Mouse (Mus musculus) liver, embryonic 14.5 days (tissue): ENCODE data around the gene Dnah14. TPM values are rescaled to one million over a fixed set of nuclear protein-coding genes. Genes with fewer than 3 reads are reported as not detected.

ENCODE experiments used
- ATAC-seq: fragments of 200-750 bp; cut with Nextera tagmentation; 2 replicates; pipeline ENCODE4 v1.8.0; 2017; ENCODE audit warnings: moderate number of reproducible peaks, mild to moderate bottlenecking, moderate library complexity; ENCODE audit not compliant: insufficient read depth
- DNase-seq, 3 experiments: peaks; one replicate each; pipeline ENCODE4 v3.0.0-alpha.2; 2012 to 2013; ENCODE audit warnings: low read depth in 3 of 3, low spot score in 3 of 3
- H3K27ac ChIP-seq: fragments of 300-500 bp; sonication (generic); 2 replicates; pipeline ENCODE4 v1.5.1; 2014; ENCODE audit warnings: moderate library complexity, mild to moderate bottlenecking, control low read depth, inconsistent platforms
- H3K27me3 ChIP-seq: fragments of 300-500 bp; sonication (generic); 2 replicates; pipeline ENCODE4 v1.6.1; 2014; ENCODE audit warnings: mild to moderate bottlenecking, low read length, moderate library complexity; ENCODE audit not compliant: control insufficient read depth, insufficient read depth
- H3K36me3 ChIP-seq: fragments of 300-500 bp; sonication (generic); replicated peaks from 2 replicates; pipeline ENCODE4 v1.6.1; 2014; ENCODE audit warnings: low read depth; ENCODE audit not compliant: control insufficient read depth, insufficient read depth
- H3K4me1 ChIP-seq, 2 experiments: fragments of 200-500 bp in 1 of 2; fragments of 300-500 bp in 1 of 2; sonication (generic) in 1 of 2; replicated peaks; 2 replicates each; pipeline ENCODE4 v1.6.1; 2012 to 2014; ENCODE audit warnings: antibody characterized with exemption in 1 of 2, inconsistent platforms in 1 of 2, low read length in 1 of 2; ENCODE audit not compliant: control insufficient read depth in 2 of 2, insufficient read depth in 2 of 2
- H3K4me2 ChIP-seq: fragments of 300-500 bp; sonication (generic); 2 replicates; pipeline ENCODE4 v1.6.1; 2014; ENCODE audit warnings: low read depth, mild to moderate bottlenecking, control low read depth, moderate library complexity
- H3K4me3 ChIP-seq, 2 experiments: fragments of 200-500 bp in 1 of 2; fragments of 300-500 bp in 1 of 2; sonication (generic) in 1 of 2; 2 replicates each; pipeline ENCODE4 v1.5.1; 2012 to 2014; ENCODE audit warnings: low read depth in 2 of 2, low read length in 2 of 2, mild to moderate bottlenecking in 2 of 2, control low read depth in 1 of 2, inconsistent platforms in 1 of 2, moderate library complexity in 1 of 2; ENCODE audit not compliant: insufficient read depth in 1 of 2
- H3K9ac ChIP-seq: fragments of 300-500 bp; sonication (generic); replicated peaks from 2 replicates; pipeline ENCODE4 v1.6.1; 2014; ENCODE audit warnings: mild to moderate bottlenecking, control low read depth, moderate library complexity
- H3K9me3 ChIP-seq: fragments of 300-500 bp; sonication (generic); 2 replicates; pipeline ENCODE4 v1.6.1; 2016; ENCODE audit warnings: low read length, mixed read lengths; ENCODE audit not compliant: control insufficient read depth
- CTCF ChIP-seq: IDR thresholded peaks from 2 replicates; pipeline ENCODE4 v1.5.1; 2016; ENCODE audit warnings: antibody characterized with exemption, low read depth, control low read depth
- EP300 ChIP-seq: IDR thresholded peaks from 2 replicates; pipeline ENCODE4 v1.6.1; 2016; ENCODE audit warnings: antibody characterized with exemption, low read depth
- WGBS: fragments of 180-500 bp; shearing (Covaris S2); extraction: QIAGEN DNeasy Blood & Tissue Kit; methylation state at CpG from one replicate; pipeline ENCODE4 v1.1.7; 2014; ENCODE audit not compliant: insufficient replicate concordance; 5-methylcytosine and 5-hydroxymethylcytosine counted together
- polyA plus RNA-seq, 2 experiments: library from polyadenylated mRNA; depleted of rRNA in 1 of 2; stranded (reverse) in 1 of 2; unstranded in 1 of 2; fragments of >200 nt; fragmentation: Nextera tagmentation in 1 of 2; extraction: Ambion mirVana in 1 of 2; gene quantifications; 2 replicates each; pipeline versions ENCODE4 v1.2.1 to v1.2.3; 2012 to 2014

The Dnah14 gene
- polyA plus RNA-seq, 2 experiments, result 0.03 to 5.0 TPM

DNA sequence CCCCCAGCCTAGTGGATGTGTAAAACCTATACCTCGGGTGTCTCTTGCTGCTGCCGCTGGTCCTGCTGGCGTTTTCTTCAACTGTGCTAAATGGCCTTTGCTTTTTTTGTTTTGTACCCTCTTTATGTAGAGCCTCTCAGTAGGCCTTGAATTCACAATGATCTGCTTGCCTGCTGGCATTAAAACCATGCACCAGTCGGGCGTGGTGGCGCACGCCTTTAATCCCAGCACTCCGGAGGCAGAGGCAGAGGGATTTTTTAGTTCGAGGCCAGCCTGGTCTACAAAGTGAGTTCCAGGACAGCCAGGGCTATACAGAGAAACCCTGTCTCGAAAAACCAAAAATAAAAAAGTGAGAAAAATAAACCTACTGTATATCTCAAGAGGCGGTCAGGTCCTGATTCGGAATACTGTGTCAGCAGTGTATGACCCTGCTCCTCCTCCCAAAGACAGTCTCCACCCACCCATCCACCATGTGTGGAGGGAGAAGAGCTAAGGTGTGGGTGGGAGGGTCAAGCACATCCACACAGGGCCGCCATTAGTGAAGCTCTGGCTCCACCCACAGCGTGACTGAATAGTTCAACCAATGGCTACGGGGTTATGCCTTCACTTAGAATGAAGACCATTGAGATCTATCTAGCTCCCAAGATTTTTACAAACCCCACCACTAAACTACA, 268.7 kb downstream of the Dnah14 start:
- no peak overlapping the region for H3K4me3 ChIP-seq
- no peak overlapping the region for H3K27ac ChIP-seq
- no peak for DNase-seq
- H3K4me2 ChIP-seq, result no peak overlapping the region
- TF ChIP-seq EP300 (no peak), CTCF (no peak)
- no peaks in the 10 kb centered on the region; the same call in 1 of the 2 replicates for H3K36me3 ChIP-seq
- no peak overlapping the region for H3K9ac ChIP-seq
- peaks cover 8 to 21% of the 10 kb centered on the region in 2 experiments for H3K4me1 ChIP-seq
- no peak for ATAC-seq
- 82% methylated on average over 15 of the region's 15 CpGs for WGBS
- no peaks in the 10 kb centered on the region for H3K27me3 ChIP-seq
- no peaks in the 10 kb centered on the region for H3K9me3 ChIP-seq

DNA sequence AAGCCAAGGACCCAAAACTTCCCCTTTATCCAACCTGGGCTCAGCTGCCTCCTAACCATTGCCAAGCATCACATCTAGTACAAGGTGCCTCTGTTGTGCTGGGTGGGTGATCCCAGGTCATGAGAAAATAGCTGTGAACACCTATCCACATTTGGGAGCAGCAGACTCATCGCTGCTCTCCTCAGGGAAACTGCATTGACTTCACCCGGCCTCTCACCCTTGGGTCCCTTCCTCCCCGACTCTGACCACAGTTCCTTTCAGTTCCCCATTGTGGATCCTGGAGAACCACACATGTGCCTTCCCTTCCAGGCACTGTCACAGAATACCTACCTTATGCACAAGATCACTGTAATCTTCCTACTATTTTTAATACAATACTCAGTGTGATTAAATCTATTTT, 269.4 kb downstream of the Dnah14 start:
- ATAC-seq (no peak), DNase-seq (no peak)
- Histone ChIP-seq H3K9ac (no peak overlapping the region), H3K4me1 (peaks cover 8 to 17% of the 10 kb centered on the region in 2 experiments), H3K9me3 (no peaks in the 10 kb centered on the region), H3K4me2 (no peak overlapping the region), H3K27ac (no peak overlapping the region), H3K4me3 (no peak overlapping the region), H3K36me3 (no peaks in the 10 kb centered on the region), H3K27me3 (no peaks in the 10 kb centered on the region)
- TF ChIP-seq EP300, result no peak
- no peak for TF ChIP-seq CTCF
- 31% methylated on average over 3 of the region's 3 CpGs for WGBS

DNA sequence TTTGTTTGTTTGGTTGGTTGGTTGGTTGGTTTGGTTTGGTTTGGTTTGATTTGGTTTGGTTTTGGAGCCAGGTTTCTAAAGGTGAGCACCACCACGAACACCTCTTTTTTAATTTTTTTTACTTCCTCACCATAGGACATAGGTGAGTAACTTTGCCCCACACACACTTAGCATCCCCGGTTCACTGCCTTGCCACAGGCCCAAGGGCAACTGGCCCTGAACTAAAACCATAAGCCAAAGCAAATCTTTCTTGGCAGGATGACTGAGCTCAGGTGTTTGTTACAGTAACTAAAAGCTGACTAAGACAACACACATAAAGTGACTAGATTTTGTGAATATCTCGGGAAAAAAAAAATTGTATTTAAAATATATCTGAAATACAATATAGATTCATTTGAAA, 271.0 kb downstream of the Dnah14 start:
- ATAC-seq (no peak), DNase-seq (no peak)
- no peak overlapping the region for H3K9ac ChIP-seq
- no peak overlapping the region for H3K4me2 ChIP-seq
- no peak overlapping the region for H3K27ac ChIP-seq
- no peaks in the 10 kb centered on the region for H3K27me3 ChIP-seq
- no peak for TF ChIP-seq EP300
- TF ChIP-seq CTCF, result no peak
- WGBS, result 72% methylated on average over 3 of the region's 3 CpGs
- no peak overlapping the region for H3K4me3 ChIP-seq
- no peaks in the 10 kb centered on the region for H3K9me3 ChIP-seq
- H3K4me1 ChIP-seq, result peaks cover 8 to 17% of the 10 kb centered on the region in 2 experiments
- no peaks in the 10 kb centered on the region for H3K36me3 ChIP-seq

DNA sequence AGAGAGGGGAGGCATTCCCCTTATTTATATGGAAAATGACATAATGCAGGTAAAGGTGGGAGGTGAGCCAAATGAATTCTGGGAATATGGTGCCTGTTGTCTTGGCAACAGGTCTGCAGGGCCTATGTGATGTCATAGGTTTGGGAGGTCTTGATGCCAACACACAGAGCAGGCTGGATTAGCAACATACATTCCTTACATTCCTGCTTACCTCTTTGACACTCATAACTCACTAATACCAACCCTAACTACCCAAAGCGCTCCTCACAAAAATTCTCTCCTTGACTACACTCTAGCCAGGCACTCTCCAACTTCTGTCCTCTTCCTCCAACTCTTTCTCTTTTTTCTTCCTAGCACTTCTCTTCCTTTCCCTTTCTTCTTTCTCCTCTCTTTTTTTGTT, 271.9 kb downstream of the Dnah14 start:
- WGBS, result 82% methylated on average over 1 of the region's 1 CpGs
- DNase-seq, result no peak
- H3K9ac ChIP-seq, result no peak overlapping the region
- no peak for ATAC-seq
- H3K36me3 ChIP-seq, result no peaks in the 10 kb centered on the region
- no peak overlapping the region for H3K4me3 ChIP-seq
- H3K4me2 ChIP-seq, result no peak overlapping the region
- peaks cover 6 to 12% of the 10 kb centered on the region in 2 experiments for H3K4me1 ChIP-seq
- no peaks in the 10 kb centered on the region for H3K9me3 ChIP-seq
- TF ChIP-seq EP300, result no peak
- TF ChIP-seq CTCF, result no peak
- no peaks in the 10 kb centered on the region; the same call in 1 of the 2 replicates for H3K27me3 ChIP-seq
- no peak overlapping the region for H3K27ac ChIP-seq

DNA sequence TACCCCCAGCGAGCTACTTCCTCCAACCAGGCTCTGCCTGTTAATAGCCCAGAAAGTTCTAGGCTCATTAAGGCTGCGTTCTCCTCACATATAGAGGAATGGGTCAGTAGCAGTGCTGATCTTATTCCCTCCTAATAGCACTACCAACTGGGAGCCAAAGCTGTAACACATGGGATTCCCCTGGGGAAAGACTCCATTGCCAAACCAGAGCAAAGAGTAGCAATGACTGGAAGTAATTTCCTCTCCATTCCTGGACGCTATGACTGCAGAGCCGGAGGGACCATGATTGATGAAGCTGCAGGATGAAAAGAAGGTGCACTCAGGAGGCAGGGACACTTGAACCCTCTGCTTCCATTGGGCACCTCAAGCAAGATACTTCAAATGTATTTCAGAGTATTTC, 274.1 kb downstream of the Dnah14 start:
- no peaks in the 10 kb centered on the region; the same call in 1 of the 2 replicates for H3K27me3 ChIP-seq
- no peak overlapping the region for H3K4me2 ChIP-seq
- ATAC-seq, result no peak
- H3K4me1 ChIP-seq, result peaks cover 0 to 1% of the 10 kb centered on the region in 2 experiments; a peak in 1 of 4 replicates
- H3K9ac ChIP-seq, result no peak overlapping the region
- no peak overlapping the region for H3K4me3 ChIP-seq
- no peaks in the 10 kb centered on the region for H3K9me3 ChIP-seq
- DNase-seq, result no peak
- H3K27ac ChIP-seq, result no peak overlapping the region
- no peaks in the 10 kb centered on the region for H3K36me3 ChIP-seq
- 68% methylated on average over 4 of the region's 4 CpGs for WGBS
- TF ChIP-seq EP300, result no peak
- no peak for TF ChIP-seq CTCF
